Mouse (Mus musculus): ENCODE data around the gene Plrg1. TPM values are rescaled to one million over a fixed set of nuclear protein-coding genes. Genes with fewer than 3 reads are reported as not detected.

Gene Plrg1
- 64.5 TPM for polyA plus RNA-seq (2015; fragmentation: Illumina TruSeq; extraction: RNeasy Lipid Tissue Mini Kit (QIAGEN cat#74804); ENCODE audit: insufficient read depth, low replicate concordance)

GRCm38 (mm10) chr3:83055281-83056038 lies at the start of gene Plrg1:
Gene Plrg1 (plus strand): TSS chr3:83055522.

GRCm38 (mm10) chr3:83007557-83007956 lies 47.8 kb upstream of the Plrg1 start, which contains the start of gene Fgg:
Gene Fgg (plus strand): TSS chr3:83007724.

GRCm38 (mm10) chr3:83025475-83026301 lies 29.6 kb upstream of the Plrg1 start, which contains the start of gene Fga:
Gene Fga (plus strand): TSS chr3:83026076.

GRCm38 (mm10) chr3:83049680-83050079 lies 5.6 kb upstream of the Plrg1 start, which contains the start of gene Fgb:
Gene Fgb (minus strand): TSS chr3:83049863.

Other genes starting within 250 kb of the Plrg1 start
- 1.6 TPM for gene Rbm46, start 179.0 kb upstream of the Plrg1 start, polyA plus RNA-seq (2015; fragmentation: Illumina TruSeq; extraction: RNeasy Lipid Tissue Mini Kit (QIAGEN cat#74804); ENCODE audit: insufficient read depth, low replicate concordance)
- 9.0 TPM for gene Lrat, start 151.5 kb upstream of the Plrg1 start, polyA plus RNA-seq (2015; fragmentation: Illumina TruSeq; extraction: RNeasy Lipid Tissue Mini Kit (QIAGEN cat#74804); ENCODE audit: insufficient read depth, low replicate concordance)
- gene Fgg, start 47.8 kb upstream of the Plrg1 start, polyA plus RNA-seq (2015; fragmentation: Illumina TruSeq; extraction: RNeasy Lipid Tissue Mini Kit (QIAGEN cat#74804); ENCODE audit: insufficient read depth, low replicate concordance) = not detected
- gene Fga, start 29.4 kb upstream of the Plrg1 start, polyA plus RNA-seq (2015; fragmentation: Illumina TruSeq; extraction: RNeasy Lipid Tissue Mini Kit (QIAGEN cat#74804); ENCODE audit: insufficient read depth, low replicate concordance) = not detected
- gene Fgb, start 5.7 kb upstream of the Plrg1 start, polyA plus RNA-seq (2015; fragmentation: Illumina TruSeq; extraction: RNeasy Lipid Tissue Mini Kit (QIAGEN cat#74804); ENCODE audit: insufficient read depth, low replicate concordance) = not detected
- gene Dchs2, start 72.4 kb downstream of the Plrg1 start, polyA plus RNA-seq (2015; fragmentation: Illumina TruSeq; extraction: RNeasy Lipid Tissue Mini Kit (QIAGEN cat#74804); ENCODE audit: insufficient read depth, low replicate concordance) = 0.17 TPM